Mouse (Mus musculus) testis, adult 2 months (tissue): ENCODE data around the gene Spred2.

Experiments used
- CTCF ChIP-seq: fragments of 200-500 bp; IDR thresholded peaks from 2 replicates; pipeline ENCODE4 v1.5.1; 2012; ENCODE audit warnings: low read depth, mild to moderate bottlenecking, inconsistent platforms, low read length, moderate library complexity; ENCODE audit not compliant: control insufficient read depth, insufficient read depth, insufficient replicate concordance
- POLR2A ChIP-seq: fragments of 200-500 bp; IDR thresholded peaks from 2 replicates; pipeline ENCODE4 v1.6.1; 2012; ENCODE audit warnings: low read depth, mild to moderate bottlenecking, inconsistent platforms, low read length, moderate library complexity; ENCODE audit not compliant: control insufficient read depth

DNA sequence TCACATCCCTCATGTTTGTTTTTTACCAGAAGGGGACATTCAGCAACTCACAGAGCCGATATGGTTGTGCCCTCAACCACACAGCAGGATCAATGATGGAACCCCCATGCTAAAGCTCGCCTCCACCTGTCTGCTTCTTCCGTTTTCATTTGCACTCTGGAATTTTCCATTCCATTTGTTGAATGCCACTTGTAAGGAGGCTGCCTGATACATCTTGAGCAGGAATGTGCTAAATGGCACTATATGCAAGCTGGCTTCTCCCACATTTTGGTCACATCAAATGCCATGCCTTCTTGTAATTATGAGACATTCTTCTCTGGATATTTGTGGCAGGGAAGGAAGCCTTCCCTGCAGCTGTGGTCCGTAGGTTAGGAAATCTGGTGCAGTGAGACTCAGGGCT lies 117.9 kb downstream of the Spred2 start:
- TF ChIP-seq POLR2A = no peak
- no peak for TF ChIP-seq CTCF
